Mouse (Mus musculus): ENCODE results near the gene Slf2. TPM values are rescaled to one million over a fixed set of nuclear protein-coding genes. Genes with fewer than 3 reads are reported as not detected.

Gene Slf2
- polyA plus RNA-seq, 1 experiment from 2014 or later = 7.5 TPM

DNA sequence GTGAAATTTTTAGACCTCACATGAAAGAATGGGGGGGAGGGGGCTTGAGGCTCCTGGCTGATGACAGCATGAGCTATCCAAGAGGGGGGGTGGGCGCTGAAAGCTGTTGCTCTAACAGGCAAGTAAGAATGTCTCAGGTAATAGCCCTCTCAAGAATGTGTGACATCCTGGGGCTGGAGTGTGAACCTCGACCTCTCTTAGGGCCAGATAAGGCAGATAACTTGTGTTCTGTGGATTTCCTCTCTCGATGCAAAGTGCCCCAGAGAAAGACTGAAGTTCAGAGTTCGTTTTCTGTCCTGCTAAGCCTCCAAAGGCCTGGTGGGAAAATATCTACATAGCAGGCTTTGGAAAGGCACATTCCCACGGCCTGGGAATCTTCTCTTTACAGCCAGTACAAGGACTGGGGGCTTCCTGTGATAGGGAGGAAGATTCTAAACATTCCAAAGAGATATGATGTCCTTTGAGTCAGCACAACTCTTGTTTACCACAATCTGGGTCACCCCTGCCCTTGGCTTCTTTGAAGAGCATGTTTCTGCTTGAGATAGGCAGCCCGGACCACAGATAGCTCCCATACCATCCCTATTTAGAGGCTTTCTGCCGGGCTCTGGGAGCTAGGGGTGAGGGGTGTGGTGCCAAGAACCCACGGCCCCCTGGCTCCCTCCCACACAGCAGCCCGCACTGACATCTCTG, 31.7 kb upstream of the Slf2 start:
- 21% methylated on average over 9 of the region's 9 CpGs for WGBS (ENCODE audit: insufficient replicate concordance)
- no peak overlapping the region for H3K9ac ChIP-seq (replicated peaks)
- peak; percentile 33 for ATAC-seq
- no peaks in the 10 kb centered on the region for H3K36me3 ChIP-seq (replicated peaks; ENCODE audit: insufficient read depth, low read length)
- H3K4me3 ChIP-seq (ENCODE audit: low read depth, low read length) = no peak overlapping the region
- TF ChIP-seq EP300 (IDR thresholded peaks at IDR 0.05; ENCODE audit: low read depth) (no peak), CTCF (IDR thresholded peaks at IDR 0.05; ENCODE audit: low read depth) (no peak)
- H3K4me2 ChIP-seq (ENCODE audit: low read depth, low read length) = no peak overlapping the region
- H3K4me1 ChIP-seq (ENCODE audit: insufficient read depth) = peaks cover 3% of the 10 kb centered on the region; the same call in 1 of the 2 replicates
- H3K27me3 ChIP-seq (ENCODE audit: insufficient read depth, low read length) = no peaks in the 10 kb centered on the region; the same call in 1 of the 2 replicates
- H3K9me3 ChIP-seq (ENCODE audit: low read length) = no peaks in the 10 kb centered on the region
- peak overlapping the region; percentile 69 for H3K27ac ChIP-seq (ENCODE audit: low read depth)
- no peak for DNase-seq

DNA sequence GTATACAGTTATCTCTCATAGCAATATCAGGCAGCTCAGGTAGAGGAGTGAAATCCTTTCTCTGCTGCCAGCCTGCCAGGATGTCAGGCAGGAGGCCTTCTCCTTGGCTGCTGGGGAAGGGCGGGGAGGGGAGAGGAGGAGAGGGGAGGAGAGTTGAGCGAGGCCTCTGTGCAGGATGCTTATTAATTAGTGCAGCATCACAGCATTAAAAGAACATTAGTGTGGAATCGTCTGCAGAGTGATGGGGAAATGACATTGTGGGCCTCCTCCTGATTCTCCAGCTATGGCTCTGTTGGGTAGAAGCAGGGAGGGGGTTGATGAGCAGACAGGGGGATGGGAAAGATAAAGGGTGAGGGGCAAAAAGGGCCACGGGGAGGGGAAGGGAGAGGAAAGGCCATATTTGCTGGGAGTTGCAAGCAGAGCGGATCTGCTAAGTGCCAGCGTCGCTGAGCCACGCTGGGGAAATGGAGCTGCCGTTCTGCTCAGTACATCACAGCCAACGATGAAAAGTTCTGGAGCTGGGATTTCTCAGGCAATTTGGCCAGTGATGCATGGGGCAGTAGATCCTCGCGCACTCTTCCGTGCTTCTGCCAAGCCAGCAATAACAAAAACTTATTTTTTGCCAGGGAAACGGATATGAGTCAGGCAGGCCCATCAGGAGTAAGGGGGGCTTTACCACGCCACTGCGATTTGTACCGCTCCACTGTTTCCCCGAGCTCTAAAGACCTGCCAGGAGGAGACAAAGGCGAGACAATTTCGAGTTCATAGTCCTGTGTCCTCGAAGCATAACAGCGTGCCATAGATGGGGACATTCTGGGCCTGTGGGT, 30.8 kb upstream of the Slf2 start:
- Histone ChIP-seq H3K9me3 (ENCODE audit: low read length) (no peaks in the 10 kb centered on the region), H3K9ac (replicated peaks) (no peak overlapping the region), H3K27me3 (ENCODE audit: insufficient read depth, low read length) (no peaks in the 10 kb centered on the region; the same call in 1 of the 2 replicates), H3K4me1 (ENCODE audit: insufficient read depth) (peaks cover 3% of the 10 kb centered on the region; the same call in 1 of the 2 replicates), H3K4me2 (ENCODE audit: low read depth, low read length) (no peak overlapping the region), H3K4me3 (ENCODE audit: low read depth, low read length) (no peak overlapping the region), H3K36me3 (replicated peaks; ENCODE audit: insufficient read depth, low read length) (no peaks in the 10 kb centered on the region), H3K27ac (ENCODE audit: low read depth) (peak overlapping the region; percentile 69)
- DNase-seq (no peak), ATAC-seq (peak; percentile 56)
- 48% methylated on average over 21 of the region's 22 CpGs for WGBS (ENCODE audit: insufficient replicate concordance)
- TF ChIP-seq EP300 (IDR thresholded peaks at IDR 0.05; ENCODE audit: low read depth) (0 out of 2 replicates have a peak, but pooled peaks have one; percentile 11), CTCF (IDR thresholded peaks at IDR 0.05; ENCODE audit: low read depth) (no peak)

DNA sequence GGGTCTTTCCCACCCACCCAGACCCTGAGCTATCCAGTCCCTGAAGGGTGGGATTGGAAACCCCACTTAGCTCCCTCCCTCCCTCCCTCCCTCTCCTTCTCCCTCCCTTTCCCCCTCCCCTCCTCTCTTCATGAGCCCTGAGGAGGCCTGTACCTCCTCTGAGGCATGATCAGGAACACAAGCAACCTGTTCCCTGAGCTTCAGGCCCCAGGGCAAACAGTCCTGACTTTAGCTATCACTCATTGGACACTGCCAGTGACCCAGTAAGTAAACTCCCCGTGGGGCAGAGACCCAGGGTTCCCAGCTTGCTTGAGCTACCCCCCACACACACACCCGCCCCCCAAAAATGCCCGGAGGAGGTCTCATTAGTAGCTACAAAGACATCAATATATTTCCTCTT, 29.9 kb upstream of the Slf2 start:
- H3K36me3 ChIP-seq (replicated peaks; ENCODE audit: insufficient read depth, low read length) = no peaks in the 10 kb centered on the region
- no peak overlapping the region for H3K4me3 ChIP-seq (ENCODE audit: low read depth, low read length)
- no peak overlapping the region for H3K4me2 ChIP-seq (ENCODE audit: low read depth, low read length)
- no peak for DNase-seq
- no peak for ATAC-seq
- 62% methylated on average over 3 of the region's 3 CpGs for WGBS (ENCODE audit: insufficient replicate concordance)
- TF ChIP-seq CTCF (IDR thresholded peaks at IDR 0.05; ENCODE audit: low read depth) = no peak
- no peak for TF ChIP-seq EP300 (IDR thresholded peaks at IDR 0.05; ENCODE audit: low read depth)
- peaks cover 7% of the 10 kb centered on the region; the same call in 1 of the 2 replicates for H3K4me1 ChIP-seq (ENCODE audit: insufficient read depth)
- no peak overlapping the region for H3K9ac ChIP-seq (replicated peaks)
- peak overlapping the region; percentile 57; the same call in 1 of the 2 replicates for H3K27ac ChIP-seq (ENCODE audit: low read depth)
- no peaks in the 10 kb centered on the region for H3K9me3 ChIP-seq (ENCODE audit: low read length)
- H3K27me3 ChIP-seq (ENCODE audit: insufficient read depth, low read length) = no peaks in the 10 kb centered on the region

DNA sequence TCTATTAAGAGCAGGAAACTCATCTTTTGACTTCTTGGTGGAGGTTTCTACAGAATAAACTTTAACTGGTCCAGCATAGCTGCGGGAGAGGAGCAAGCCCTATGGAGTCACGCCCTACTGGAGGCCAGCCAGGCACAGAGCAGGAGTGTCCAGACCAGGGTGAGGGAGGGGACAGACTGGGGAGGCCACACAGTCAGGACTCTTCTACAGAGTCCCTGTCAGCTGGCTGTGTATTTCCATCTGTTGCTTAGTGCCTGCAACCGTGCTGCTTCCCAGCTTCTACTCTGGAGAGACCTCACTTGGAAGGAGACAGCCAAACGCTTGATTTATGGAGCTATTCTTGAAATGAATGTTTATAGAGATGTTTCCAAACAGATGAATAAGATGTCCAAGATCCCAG, 28.6 kb upstream of the Slf2 start:
- Histone ChIP-seq H3K9me3 (ENCODE audit: low read length) (no peaks in the 10 kb centered on the region), H3K27ac (ENCODE audit: low read depth) (no peak overlapping the region), H3K36me3 (replicated peaks; ENCODE audit: insufficient read depth, low read length) (no peaks in the 10 kb centered on the region), H3K9ac (replicated peaks) (no peak overlapping the region), H3K4me2 (ENCODE audit: low read depth, low read length) (no peak overlapping the region), H3K4me3 (ENCODE audit: low read depth, low read length) (no peak overlapping the region), H3K4me1 (ENCODE audit: insufficient read depth) (peaks cover 7% of the 10 kb centered on the region; the same call in 1 of the 2 replicates), H3K27me3 (ENCODE audit: insufficient read depth, low read length) (no peaks in the 10 kb centered on the region)
- DNase-seq = no peak
- no peak for ATAC-seq
- WGBS (ENCODE audit: insufficient replicate concordance) = 64% methylated on average over 4 of the region's 4 CpGs
- no peak for TF ChIP-seq EP300 (IDR thresholded peaks at IDR 0.05; ENCODE audit: low read depth)
- no peak for TF ChIP-seq CTCF (IDR thresholded peaks at IDR 0.05; ENCODE audit: low read depth)

DNA sequence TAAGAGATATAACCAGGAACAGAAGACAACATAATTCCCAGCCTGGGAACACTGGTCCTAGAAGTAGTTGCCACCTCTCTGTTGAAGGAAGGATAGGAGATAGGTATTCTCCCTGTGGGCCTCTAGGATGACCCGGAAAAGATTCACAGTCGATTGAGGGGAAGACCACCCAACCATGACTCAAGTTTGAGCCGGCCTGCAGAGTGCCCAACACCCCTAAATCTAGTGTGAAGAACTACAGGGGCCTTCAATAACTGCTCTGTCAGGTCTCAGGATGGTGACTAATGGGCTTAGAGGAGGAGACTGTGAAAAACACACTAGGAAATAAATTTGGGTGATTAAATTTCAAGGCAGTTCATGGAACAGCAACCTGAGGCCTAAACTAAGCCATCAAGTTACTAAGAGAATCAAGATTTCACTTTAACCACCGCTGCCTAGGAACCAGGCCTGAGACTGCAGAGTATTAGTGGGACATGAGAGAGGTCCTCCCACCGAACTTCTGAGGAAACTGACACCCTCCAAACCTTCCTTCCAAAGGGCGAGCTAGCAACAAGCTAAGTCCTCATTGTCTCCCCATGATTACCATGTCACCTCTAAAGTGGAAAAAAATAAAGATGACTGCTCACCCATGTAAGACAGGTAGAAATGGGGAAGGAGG, 27.5 kb upstream of the Slf2 start:
- 60% methylated on average over 6 of the region's 6 CpGs for WGBS (ENCODE audit: insufficient replicate concordance)
- ATAC-seq = no peak

More for the DNA sequence above, 27.5 kb upstream of the Slf2 start:
- no peaks in the 10 kb centered on the region for H3K36me3 ChIP-seq (replicated peaks; ENCODE audit: insufficient read depth, low read length)
- H3K4me3 ChIP-seq (ENCODE audit: low read depth, low read length) = no peak overlapping the region
- H3K4me1 ChIP-seq (ENCODE audit: insufficient read depth) = peaks cover 4% of the 10 kb centered on the region; the same call in 1 of the 2 replicates
- H3K9ac ChIP-seq (replicated peaks) = no peak overlapping the region
- no peak overlapping the region for H3K4me2 ChIP-seq (ENCODE audit: low read depth, low read length)
- no peak for TF ChIP-seq EP300 (IDR thresholded peaks at IDR 0.05; ENCODE audit: low read depth)
- no peak for TF ChIP-seq CTCF (IDR thresholded peaks at IDR 0.05; ENCODE audit: low read depth)
- H3K9me3 ChIP-seq (ENCODE audit: low read length) = no peaks in the 10 kb centered on the region
- H3K27me3 ChIP-seq (ENCODE audit: insufficient read depth, low read length) = no peaks in the 10 kb centered on the region
- no peak for DNase-seq
- H3K27ac ChIP-seq (ENCODE audit: low read depth) = no peak overlapping the region
